Mouse (Mus musculus): ENCODE measurements around the gene Lect2.

The Lect2 gene

DNA sequence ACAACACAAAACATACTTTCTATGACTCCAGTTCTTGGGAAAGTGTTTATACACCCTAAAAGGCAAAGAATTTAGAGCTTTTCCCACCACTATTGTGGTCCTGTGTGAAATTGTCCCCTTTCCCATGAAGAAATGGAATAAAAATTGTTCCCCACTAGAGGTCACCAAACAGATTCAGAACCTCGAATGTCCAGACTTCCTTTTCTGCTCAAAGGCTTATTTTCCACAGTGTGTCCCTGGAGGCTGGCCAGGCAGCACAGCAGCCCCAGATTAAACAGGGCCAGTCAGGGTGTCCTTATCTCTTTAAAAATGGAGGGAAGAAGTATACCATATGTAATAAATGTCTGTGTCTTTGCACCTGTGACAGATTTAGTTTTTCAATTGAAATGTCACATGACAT is 7.7 kb upstream of the Lect2 start:
- no peak for DNase-seq (ENCODE audit: low read depth)

DNA sequence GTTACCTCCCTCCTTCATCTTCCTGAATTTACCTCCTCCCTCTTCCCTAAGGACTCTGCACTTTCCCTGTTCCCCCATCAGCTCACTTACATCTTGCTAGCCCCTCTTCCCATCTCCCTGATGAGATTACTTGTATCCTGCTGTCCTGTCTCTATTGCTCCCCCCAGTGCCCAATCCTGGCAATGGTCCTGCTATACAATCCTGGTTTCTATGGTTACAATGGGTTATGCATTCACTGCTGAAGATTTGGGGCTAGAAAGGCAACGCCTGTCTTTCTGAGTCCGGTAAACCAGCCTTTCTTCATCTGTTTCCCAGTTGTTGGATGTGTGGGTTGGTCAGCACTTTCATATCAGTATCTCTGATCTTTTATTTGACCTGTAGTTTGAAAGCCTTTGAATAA is 6.1 kb upstream of the Lect2 start:
- DNase-seq (ENCODE audit: low read depth) = peak; percentile 35

DNA sequence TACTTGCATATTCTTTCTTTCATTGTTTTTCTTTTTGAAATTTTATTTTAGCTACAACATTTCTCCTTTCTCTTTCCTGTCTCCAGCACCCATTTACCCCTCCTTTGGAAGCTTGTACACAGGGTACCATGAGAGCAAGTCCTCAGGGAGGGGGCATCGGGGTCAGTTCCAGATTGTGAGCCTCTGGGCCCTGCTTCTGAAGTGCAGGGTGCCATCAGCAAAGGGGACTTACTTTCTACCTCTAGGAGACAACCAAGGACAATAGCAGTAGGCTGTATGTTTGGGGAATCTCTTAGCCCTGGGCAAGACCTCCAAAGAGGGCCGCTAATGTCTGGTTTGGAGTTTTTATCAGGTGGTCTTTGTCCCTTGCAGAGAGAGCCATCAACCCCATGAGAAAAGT is 5.6 kb upstream of the Lect2 start:
- no peak for DNase-seq (ENCODE audit: low read depth)

DNA sequence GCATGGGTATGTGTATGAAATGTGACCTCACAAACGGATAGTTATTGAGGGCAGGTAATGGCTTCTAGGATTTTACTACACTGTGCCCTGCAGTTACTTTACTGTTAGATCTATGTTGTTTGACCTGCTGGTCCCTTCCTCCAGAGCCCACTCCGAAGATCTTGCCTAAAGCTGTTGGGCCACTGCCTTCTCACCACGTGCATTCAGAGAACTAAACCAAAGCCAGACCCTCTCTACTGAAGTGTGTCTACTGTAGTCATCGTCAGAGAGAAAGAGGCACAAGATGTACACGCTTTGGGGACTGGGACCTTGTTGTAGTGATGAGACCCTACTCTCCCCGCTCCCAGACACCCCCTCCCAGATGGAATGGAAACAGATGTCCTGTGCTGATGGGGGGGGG is 3.4 kb upstream of the Lect2 start:
- DNase-seq (ENCODE audit: low read depth) = no peak

DNA sequence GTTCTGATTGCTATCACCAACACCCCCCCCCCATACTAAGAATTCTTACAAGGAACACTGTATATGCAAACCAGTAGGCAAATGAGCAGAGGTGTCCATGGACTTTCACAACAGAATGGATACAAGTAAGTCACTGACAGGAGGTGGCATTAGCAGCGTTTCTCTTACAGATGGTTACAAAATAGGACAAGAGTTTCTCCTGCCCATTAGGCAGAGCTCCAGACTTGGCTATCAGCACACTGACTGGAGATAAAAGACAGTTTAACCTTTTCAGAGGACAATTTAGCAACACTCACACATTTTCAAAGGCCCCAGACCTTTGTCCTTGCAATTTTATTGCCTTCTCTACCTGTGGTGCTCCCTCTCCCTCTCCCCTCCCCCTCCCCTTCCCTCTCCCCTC is 2.3 kb upstream of the Lect2 start:
- DNase-seq (ENCODE audit: low read depth) = no peak

DNA sequence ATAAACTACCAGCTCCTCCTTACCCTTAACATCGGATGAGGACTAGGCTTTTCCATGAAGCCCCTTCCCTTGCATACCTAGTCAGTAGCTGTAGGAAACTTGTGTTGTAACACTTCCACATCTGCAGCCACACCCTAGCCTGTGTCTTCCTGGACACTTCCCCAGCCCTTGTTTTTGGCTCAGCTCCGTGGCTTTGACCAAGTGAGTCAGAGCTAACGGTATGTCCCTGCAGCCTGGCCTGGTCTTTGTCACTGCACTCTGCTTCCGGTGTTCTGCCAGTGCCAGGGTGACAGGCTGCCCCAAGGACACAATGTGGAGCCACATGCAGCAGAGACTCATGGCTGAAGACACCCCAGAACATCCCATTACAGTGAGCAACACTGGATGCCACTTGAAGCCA is 1.1 kb upstream of the Lect2 start:
- DNase-seq (ENCODE audit: low read depth) = peak; percentile 28

DNA sequence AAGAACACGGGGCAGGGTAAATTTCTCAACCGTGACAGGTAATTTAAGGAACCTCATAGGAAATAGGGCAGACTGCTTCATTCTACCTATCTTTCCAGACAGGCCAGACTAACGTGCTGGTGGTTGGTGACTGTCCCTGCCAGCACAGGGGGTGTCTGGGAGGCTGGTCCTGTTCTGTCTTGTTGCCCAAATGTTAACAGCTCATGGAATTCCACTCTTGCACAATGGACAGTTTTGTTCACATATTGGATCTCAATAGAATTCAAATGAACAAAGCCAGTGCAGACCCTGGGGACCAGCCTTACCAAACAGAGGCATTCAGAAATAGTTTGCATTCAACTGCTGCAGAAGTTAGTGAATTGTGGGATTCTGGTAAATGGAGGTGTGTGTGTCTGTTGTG is 3.3 kb downstream of the Lect2 start:
- DNase-seq (ENCODE audit: low read depth) = no peak

DNA sequence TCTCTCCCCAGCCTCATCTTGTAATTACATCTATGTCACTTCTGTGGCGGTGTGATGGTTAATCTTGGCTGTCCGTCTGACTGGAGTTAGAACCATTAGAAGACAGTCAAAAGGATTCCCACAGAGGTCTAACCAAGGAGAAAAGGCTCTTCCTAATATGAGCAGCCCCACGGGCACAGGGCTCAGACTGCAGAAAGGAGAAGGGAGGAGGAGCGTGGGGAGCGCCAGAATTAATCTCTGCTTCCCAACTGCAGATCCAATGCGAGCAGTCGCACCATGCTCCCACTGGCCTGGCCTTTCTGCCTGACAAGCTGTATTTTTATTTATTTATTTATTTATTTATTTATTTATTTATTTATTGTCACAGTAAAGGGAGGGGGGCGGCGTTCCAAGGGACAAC is 4.5 kb downstream of the Lect2 start:
- DNase-seq (ENCODE audit: low read depth) = no peak

DNA sequence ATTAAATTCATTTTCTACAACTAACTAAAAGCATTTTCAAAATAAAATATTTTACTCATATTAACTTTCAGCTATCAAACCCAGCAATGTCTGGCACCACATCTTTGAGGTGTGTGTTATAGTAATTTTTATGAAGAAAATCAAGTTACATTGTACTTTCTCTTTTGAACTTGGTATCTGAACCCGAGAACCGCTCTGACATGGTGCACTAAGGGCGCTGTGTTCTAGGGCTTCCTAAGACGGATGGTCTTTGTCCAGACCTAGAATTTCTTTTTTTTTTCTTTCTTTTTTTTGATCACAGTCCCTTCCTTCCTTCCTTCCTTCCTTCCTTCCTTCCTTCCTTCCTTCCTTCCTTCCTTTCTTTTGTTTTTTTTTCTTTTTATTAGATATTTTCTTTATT is 8.5 kb downstream of the Lect2 start:
- DNase-seq (ENCODE audit: low read depth) = no peak

DNA sequence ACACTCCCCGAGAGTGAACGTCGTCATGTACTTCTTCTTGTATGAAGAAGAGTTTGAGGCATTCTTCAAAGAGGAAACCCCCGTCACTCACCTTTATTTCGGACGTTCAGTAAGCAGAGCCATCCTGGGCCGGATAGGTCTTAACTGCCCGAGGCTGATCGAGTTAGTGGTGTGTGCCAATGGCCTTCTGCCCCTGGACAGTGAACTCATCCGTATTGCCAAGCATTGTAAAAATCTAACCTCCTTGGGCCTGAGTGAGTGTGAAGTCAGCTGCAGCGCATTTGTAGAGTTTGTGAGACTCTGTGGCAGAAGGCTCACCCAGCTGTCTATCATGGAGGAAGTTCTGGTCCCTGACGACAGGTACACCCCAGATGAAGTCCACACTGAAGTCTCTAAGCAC is 11.3 kb downstream of the Lect2 start:
- no peak for DNase-seq (ENCODE audit: low read depth)

DNA sequence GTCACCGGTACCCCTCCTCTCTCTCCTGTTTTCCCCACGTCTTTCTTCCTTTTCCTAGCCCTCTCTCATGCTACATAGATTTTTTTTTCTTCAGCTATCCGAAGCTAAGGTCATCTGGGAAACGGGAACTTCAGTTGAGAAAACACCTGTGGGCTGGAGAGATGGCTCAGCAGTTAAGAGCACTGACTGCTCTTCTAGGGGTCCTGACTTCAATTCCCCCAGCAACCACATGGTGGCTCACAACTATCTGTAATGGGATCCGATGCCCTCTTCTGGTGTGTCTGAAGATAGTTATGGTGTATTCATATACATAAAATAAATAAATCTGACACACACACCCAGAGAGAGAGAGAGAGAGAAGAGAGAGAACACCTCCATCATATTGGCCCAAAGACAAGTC is 12.7 kb downstream of the Lect2 start:
- DNase-seq (ENCODE audit: low read depth) = no peak

DNA sequence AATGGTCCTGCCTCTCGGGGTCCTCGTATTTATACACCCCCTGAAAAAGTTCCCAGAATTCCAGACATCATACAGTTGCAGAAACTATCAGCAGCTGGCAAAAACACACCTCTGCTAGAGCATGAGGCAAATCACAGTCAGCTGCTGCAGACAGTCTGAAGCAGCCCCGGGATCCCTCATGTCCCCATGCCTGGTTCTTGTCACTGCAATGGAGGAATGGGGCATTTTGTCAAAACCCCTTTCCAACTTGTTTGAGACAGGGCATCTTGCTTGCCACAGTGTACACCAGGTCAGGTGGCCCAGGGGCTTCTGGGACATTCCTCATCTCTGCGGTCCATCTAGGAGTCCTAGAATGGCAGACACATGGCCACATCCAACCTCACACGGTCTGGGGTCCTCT is 13.4 kb downstream of the Lect2 start:
- DNase-seq (ENCODE audit: low read depth) = no peak

DNA sequence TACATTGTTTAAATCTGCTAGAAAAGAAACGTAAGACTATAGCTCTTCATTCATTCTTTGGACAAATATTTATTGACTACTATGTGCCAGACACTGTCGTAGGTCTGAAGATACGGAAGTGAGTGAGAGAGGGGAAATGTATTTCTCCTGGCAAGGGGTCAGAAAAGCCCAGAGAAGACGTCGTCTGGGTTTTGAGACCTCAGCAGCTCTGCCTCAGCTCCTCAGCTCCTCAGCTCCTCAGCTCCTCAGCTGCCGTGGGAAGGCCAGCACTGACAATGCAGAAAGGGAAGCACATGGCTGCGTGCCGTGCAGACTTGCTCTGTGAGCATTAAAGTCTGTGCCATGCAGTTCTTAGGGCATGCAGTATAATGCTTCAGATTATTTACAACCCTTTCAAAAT is 18.6 kb downstream of the Lect2 start:
- DNase-seq (ENCODE audit: low read depth) = no peak

DNA sequence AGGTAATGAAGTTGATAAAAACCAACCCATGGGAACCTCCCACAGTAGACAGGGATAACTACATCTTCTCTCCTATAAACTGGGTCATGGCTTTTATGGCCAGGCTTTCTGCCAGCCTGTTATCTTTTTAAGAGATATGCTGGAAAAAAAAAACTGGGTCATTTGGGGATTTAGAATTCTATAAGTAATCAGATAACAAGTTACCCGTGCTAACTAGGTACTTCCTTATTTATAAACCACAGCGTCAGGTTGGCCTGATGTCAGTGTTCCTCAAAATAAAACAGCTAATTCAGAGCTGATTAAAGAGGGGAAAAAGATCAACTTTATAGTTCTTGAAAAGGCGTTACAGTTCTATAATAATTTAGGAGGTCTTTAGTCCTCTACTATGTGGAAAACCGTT is 19.3 kb downstream of the Lect2 start:
- no peak for DNase-seq (ENCODE audit: low read depth)

DNA sequence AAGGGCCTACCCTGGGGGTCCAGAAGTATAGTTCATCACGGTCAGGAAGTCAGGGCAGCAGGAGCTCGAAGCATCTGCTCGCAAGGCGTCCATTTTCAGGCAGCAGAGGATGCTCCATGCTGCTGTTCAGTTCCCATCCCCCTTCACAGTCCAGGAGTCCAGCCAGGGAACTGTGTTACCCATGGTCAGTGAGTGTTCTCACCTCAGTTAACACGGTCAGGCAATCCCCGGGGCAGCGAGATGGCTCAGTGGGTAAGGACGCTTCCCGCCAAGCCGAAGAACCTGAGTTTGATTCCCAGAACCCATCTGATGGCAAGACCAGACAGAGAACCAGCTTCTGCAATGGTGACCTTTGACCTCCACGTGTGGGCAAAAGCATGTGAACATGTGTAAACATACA is 20.0 kb downstream of the Lect2 start:
- DNase-seq (ENCODE audit: low read depth) = no peak

DNA sequence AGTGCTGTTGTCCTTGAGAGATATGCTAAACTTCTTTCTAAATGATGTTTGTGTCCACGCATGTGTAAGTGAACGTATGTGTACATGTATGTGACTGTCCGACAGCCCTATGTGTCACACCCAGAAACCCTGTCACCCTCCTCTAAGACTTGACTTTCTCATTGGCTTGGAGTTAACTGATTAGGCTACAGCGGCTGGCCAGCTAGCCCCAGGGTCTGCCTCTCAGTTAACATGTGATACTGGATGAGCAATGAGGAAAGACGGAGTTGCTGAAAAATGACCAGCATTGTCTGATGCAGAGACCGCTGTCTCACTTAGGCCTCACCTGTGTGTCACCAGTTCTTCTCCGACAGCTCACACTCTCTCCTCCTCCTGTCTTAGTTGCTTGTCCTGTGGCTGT is 20.5 kb downstream of the Lect2 start:
- no peak for DNase-seq (ENCODE audit: low read depth)

DNA sequence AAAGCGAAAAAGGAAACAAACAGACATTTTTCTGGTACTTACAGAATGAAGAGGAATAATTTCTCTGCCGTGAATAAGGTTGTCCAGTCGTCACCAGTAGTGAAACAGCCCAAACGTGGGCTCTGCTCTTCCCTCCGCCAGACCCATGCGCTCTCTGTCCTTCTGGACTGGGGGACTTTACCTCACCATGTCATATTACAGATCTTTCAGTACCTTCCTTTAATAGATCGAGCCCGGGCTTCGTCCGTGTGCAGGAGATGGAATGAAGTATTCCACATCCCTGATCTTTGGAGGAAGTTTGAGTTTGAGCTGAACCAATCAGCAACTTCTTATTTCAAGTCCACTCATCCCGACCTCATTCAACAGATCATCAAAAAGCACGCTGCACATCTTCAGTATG is 21.4 kb downstream of the Lect2 start:
- DNase-seq (ENCODE audit: low read depth) = no peak

DNA sequence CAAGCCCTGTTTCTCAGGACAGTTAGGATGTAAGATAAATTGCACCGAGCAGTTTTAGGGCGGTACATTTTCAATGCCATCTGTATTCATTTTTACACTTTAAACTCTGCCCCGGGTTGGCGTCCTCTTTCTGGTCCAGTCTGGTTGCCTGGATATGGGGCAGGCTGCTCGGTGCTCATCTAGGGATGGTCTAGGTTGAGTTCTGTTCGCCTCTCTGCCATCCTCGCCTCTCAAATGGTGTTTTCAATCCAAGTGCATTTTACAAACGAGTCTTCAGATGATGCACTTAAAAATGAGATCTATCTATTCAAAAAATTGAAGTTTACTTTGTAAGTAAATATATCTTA is 25.5 kb downstream of the Lect2 start:
- no peak for DNase-seq (ENCODE audit: low read depth)

DNA sequence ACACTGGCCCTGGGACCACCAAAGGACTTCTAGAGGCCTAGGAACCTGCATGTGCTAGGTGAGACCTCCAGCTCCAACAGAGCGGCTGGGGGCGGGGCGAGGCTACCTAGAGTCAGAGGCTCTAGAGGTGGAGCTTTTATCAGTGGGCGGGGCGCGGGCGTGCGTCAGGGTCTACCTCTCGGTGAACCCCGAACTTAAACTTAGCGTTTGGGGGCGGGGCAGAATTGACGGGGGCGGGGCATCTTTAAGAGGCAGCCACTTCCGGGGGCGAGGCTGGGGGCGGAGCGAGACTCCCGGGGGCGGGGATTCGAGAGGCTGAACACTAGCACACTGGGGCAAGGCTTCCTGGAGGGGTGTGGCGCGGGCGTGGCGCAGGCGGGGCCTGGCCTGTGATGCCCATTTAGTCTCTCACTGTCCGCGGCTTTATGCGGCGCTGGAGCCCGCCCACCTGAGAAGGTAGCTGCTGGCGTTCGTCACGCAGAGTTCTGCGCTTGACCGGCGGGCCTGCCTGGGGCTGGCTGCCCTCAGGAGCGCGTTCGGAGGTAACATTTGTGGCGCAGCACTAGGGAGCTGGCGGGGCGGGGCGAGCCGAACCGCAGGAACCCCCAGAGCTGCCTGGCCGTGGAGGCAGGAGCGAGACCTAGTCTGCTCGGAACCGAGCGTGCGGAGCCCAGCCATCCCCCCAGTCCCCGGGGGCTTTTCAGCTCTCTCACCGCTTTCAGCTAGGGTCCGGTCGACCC is 26.1 kb downstream of the Lect2 start, which contains the start of gene Fbxl21:
Gene Fbxl21 (plus strand): TSS at position 392 of the 740 bp plus-strand sequence.
- DNase-seq (ENCODE audit: low read depth) = peak; percentile 79

DNA sequence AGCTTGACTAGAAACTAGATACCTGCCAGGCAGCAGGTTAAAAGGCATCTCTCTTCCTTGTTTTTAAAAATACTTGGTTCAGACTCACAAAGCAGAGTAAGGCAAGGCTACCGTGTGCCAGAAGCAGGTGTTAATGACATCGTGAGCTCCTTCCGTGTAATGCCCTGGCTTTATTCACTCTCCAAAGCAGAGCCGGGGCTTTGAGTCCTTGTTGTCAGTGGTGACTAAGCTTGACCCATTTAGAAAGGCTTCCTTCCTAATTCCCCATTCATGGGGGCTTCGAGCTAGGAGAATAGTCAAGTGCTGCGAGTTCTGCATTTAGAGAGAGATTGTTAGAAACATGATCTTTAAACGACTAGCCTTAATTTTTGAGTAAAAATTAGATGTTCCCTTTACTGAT is 31.5 kb downstream of the Lect2 start:
- no peak for DNase-seq (ENCODE audit: low read depth)

DNA sequence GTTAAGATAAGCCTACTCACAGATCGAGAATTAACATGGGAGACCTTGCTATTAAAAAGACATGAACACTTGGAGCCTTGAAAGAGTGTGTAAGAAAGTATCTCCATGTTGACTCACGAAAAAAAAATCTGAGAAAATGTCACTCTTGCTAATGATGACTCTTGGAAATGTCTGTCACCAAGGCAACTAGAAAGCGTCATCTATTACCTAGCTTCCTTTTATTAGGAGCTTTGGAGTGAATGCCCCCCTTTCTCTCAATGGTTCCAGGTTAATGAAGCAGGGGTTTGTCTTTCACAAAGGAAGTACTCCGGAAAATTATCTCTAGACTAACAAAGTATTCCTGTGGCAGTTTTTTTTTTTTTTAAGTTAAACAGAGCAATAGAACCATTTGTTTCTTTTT is 32.0 kb downstream of the Lect2 start:
- no peak for DNase-seq (ENCODE audit: low read depth)

DNA sequence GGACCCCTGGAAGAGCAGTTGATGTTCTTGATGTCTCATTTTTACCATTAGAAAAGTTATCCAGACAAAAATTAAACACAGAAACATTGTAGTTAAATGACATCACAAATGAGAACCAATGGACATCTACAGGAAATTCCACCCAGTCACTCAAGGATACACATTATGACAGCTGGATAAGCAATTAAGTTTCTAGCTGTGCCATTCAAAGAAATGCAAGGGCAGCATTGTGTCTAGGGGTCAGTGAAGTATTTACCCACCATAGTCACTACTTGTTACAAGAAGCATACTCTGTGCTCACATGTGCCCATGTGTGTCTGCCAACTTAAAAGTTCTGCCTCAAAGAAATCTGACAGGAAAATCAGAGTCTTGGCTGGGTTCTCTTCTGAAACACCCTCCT is 34.7 kb downstream of the Lect2 start:
- DNase-seq (ENCODE audit: low read depth) = no peak

DNA sequence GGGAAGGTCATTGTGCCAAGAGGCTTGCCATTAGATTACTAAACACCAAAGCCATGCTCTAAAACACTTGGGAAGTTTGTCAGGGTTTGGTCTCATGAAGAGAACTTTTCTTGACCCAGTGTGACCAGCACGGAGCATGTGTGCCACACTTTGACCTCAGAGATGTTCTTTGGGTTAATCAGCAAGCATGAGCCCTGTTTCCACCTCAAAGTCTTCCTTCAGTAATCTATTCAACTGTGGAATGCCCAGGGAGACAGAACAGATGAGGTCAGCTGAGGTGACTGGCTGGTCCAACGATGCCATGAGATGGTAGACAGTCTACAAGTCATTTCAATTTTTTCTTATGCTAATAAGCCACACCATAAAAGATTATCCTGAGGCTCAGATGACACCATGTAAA is 38.5 kb downstream of the Lect2 start:
- no peak for DNase-seq (ENCODE audit: low read depth)

DNA sequence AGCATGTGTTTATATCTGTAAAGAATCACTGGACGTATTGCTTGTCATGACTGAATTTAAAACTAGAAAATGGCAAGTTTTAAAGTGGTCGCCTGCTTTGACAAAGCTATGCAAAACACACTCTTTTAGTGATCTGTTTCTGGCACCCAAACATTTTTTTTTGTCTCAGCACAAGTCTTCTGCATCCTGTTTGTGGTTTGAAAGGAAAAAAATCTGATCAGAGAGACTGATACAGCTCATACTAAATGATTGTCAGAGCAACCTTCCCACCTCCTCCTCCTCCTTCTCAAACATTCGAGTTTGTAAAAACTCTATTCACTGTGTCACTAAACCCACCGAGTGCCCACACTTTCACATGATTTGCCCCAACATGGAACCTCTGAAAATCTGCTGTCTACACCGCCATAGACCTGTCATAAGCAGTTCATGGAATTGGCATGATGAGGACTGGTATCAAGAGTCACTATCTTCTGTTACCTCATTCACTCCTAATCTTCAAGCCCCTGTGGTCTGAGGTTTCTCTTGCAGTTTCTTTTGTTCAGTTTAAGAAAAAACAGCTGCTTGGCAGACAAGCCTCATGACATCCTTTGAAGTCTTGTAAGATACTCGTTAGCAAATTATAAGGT is 41.3 kb downstream of the Lect2 start:
- DNase-seq (ENCODE audit: low read depth) = no peak
